Mouse (Mus musculus): ENCODE results near the gene Ttl. TPM values are rescaled to one million over a fixed set of nuclear protein-coding genes. Genes with fewer than 3 reads are reported as not detected.

Gene Ttl
- 10 to 100 TPM; 10.1 to 13.4 TPM for total RNA-seq (2021)
- long read RNA-seq, experiment 1, full-length matches to known transcripts, result 12 of 16 reads
- long read RNA-seq, experiment 1, partial matches to known transcripts, result 1 of 16 reads
- long read RNA-seq, experiment 1, other reads (novel, unspliced or antisense), result 3 of 16 reads
- long read RNA-seq, experiment 2, full-length matches to known transcripts, result 19 of 23 reads
- long read RNA-seq, experiment 2, partial matches to known transcripts, result 1 of 23 reads
- long read RNA-seq, experiment 2, other reads (novel, unspliced or antisense), result 3 of 23 reads

GRCm38 (mm10) chr2:129065437-129066282 is at the start of gene Ttl:
Gene Ttl, plus strand, starts transcription at chr2:129065942.
- peak; percentile 82 to 85 for DNase-seq (ENCODE audit: low spot score in 2 of 2)

DNA sequence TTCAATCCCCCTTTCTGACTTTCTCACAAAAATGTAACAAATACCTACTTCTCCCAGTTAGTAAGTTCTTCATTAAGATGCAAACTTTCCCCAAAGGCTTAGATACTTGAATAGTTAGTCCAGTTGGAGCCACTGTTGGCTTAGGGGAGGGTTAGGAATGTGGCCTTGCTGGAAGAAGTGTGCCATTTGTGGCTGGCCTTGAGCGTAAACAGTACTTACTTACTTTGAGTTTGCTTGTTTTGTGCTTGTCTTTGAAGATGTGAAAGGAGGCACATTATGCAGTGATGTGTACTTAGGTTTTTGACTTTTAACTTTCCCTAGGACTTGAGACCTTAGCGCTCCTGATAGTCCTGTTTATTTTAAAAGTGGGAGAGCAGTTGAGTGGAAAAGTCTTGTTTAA is 45.6 kb upstream of the Ttl start:
- DNase-seq (ENCODE audit: low spot score in 2 of 2), result peak in 1 of 2 experiments; percentile 7

- peak in 1 of 2 experiments; percentile 12 for DNase-seq (ENCODE audit: low spot score in 2 of 2)
Measured at GRCm38 (mm10) chr2:129024820-129025219, 40.9 kb upstream of the Ttl start.

GRCm38 (mm10) chr2:129035381-129035780 is 30.4 kb upstream of the Ttl start:
- no peak for DNase-seq (ENCODE audit: low spot score in 2 of 2)

GRCm38 (mm10) chr2:129038426-129038936 is 27.3 kb upstream of the Ttl start:
- DNase-seq (ENCODE audit: low spot score in 2 of 2), result peak in 1 of 2 experiments; percentile 6

DNA sequence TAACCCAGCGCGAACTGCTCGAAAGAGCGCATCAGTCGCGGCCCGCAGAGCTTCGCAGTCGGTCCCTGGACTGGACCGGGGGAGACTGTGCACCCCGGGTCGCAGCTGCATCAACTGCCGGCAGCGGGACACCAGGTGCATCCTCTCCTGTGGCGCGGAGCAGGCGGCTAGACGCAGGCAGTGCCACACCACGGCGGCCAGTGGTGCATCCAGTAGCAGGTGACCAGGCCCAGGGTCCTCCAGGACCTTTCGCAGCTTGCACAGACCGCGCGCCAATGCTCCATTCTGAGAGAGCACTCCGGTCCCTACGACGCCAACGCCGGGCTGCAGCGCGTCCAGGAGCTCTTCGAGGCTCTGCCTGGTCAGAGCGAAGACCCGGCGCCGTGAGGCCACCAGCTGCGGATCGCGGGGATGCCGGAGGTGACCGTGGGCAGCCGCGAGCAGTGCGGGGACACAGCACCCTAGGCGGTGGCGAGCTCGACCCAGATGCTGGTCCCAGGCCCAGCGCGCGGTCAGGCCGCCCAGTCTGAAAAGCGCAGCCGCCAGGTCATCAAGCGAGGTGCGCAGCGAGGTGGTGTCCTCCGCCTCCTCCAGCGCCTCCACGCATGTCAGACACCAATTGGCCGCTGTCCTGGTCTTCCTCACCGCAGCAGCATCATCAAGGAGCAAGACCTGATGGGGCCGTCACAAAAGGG is 26.7 kb upstream of the Ttl start:
- peak in 1 of 2 experiments; percentile 3 for DNase-seq (ENCODE audit: low spot score in 2 of 2)

DNA sequence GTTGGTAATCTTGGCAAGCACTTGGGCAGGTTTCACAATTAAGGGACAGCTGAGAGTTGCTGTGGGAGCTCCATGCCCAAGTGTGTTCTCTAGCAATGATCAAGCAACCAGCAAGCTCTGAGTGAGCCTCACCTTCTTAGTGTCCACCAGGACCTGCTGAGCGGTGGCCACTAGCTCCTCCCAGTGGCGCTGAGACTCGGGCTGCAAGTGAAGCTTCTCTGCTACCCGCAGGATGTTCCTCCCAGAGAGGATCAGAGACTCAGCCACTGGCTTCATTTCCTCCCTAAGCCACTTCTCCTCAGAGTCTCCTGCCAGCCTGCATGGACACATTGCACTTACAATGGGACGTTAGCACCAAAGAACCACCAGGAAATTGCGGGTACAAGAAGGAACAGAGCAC is 25.2 kb upstream of the Ttl start:
- DNase-seq (ENCODE audit: low spot score in 2 of 2), result no peak

- peak; percentile 22 to 40 for DNase-seq (ENCODE audit: low spot score in 2 of 2)
Measured at GRCm38 (mm10) chr2:129046172-129046845, 19.4 kb upstream of the Ttl start.

DNA sequence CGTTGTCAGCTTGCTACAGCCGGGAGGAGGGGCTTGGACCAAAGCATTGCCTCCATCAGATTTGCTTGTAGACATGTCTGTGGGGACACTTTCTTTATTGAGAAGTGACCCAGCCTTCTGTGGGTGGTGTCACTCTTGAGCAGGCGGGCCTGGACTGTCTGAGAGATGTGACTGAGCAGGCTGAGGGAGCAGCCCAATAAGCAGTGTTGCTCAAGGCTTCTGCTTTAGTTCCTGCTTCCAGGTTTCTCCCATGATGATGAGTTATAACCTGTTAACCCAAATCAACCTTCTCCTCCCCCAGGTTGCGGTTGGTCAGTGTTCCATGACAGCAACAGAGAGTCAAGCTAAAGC is 18.9 kb upstream of the Ttl start:
- no peak for DNase-seq (ENCODE audit: low spot score in 2 of 2)

GRCm38 (mm10) chr2:129047811-129048210 is 17.9 kb upstream of the Ttl start, which contains the start of gene Vinac1:
Gene Vinac1, minus strand, starts transcription at chr2:129048172.
- DNase-seq (ENCODE audit: low spot score in 2 of 2), result no peak

DNA sequence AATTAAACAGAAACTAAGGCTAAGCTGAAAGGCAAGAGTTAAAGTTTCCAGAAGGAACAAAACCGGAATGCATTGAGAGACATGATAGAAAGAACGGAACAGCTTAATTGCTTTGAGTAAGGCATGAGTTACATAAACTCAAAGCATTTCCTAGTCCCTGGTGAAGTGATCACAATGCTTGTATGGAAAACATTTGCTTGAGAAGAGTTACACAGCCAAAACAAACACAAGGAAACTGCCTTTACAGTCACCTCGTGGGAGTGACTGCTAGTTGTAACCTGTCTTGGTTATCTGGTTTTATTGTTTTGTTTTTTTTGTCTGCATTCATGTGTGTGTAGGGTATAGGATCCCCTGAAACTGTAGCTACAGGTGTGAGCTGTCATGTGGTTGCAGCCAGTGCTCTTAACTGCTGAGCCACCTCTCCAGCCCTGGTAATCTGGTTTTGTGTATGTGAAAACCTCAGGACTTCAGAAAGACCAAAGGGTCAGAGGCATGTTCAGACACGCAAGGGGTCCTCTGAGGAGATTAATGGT is 13.2 kb upstream of the Ttl start:
- DNase-seq (ENCODE audit: low spot score in 2 of 2), result no peak

DNA sequence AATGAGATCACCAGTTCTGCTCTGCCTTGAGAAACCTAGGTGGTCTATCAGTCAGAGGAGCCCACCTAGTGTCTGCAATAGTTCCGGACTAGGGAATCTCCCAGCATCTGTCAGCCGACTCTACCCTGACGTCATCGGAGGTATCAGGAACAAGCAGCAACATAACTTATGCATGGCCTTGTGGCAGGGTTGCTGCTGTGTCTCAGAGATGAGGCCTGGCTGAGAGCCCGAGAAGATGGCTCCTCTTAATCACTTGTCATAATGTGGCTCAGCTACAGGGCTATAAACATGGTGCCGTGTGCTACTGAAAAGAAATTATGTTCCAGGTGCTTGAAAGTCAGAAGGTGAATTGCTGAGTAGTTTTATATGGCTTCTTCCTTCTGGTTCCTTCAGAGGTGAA is 10.0 kb upstream of the Ttl start:
- no peak for DNase-seq (ENCODE audit: low spot score in 2 of 2)

DNA sequence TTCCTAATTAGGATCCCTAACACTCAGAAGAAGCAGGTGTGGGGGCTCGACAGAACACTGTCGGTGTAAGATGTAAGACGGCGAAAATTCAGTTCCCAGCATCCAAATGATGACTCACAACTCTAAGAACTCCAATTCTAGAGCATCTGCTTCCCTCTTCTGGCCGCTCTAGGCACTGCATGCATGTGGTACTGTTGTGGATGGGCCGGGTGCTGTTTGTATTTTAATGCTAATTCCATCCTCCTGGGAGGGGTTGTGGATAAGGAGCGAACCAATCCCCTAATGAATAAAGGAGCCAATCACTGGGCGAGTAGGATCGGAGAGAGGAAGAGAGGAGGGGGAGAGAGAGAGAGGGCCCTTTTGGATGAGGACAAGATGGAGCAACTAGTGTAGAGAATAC is 9.1 kb upstream of the Ttl start:
- peak in 1 of 2 experiments; percentile 39 for DNase-seq (ENCODE audit: low spot score in 2 of 2)

- no peak for DNase-seq (ENCODE audit: low spot score in 2 of 2)
Measured at GRCm38 (mm10) chr2:129057256-129057655, 8.5 kb upstream of the Ttl start.

GRCm38 (mm10) chr2:129057920-129058361 is 7.8 kb upstream of the Ttl start:
- no peak for DNase-seq (ENCODE audit: low spot score in 2 of 2)

DNA sequence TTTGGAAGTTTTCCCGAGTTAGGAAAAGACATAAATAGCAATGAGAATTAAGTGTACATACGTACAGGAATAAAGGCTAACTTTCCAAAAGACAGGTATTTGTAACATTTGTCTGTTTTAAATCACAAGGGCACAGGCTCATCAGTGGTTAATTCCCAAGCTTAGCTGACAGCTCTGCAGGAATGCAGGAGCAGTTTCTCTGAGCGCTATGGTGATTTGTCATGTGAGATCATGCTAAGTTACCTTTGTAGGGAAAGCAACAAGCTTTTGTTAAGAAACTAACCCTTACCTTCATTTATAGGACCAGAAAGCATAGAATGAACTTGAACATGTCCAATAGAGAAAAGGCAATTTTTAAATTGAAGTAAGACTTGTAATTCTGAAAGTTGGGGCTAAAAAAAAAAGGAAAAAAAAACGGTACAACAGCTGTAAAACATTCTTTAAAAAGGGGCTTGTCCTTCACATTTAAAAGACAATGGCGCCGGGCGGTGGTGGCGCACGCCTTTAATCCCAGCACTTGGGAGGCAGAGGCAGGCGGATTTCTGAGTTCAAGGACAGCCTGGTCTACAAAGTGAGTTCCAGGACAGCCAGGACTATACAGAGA is 4.2 kb upstream of the Ttl start:
- DNase-seq (ENCODE audit: low spot score in 2 of 2), result no peak

DNA sequence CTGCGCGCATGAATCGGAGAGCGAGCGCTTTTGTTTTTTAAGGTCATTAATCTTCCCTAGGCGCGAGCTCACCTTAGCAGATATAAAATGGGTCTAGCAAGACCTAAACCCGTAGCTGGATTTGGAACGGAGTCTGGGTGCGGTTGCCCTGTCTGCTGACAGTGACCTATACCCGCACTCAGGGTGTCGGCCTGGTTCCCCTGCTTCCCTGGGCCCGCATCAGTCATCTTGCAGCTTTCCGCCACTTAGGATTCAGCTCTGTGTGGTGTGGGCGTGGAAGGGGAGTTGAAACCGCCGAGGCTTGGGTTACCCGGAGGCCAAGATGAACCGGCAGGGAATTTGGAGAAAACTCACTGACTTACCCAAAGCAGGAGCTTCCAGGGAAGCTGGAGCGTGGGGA is 584 bp downstream of the Ttl start:
- DNase-seq (ENCODE audit: low spot score in 2 of 2), result peak; percentile 41 to 56

DNA sequence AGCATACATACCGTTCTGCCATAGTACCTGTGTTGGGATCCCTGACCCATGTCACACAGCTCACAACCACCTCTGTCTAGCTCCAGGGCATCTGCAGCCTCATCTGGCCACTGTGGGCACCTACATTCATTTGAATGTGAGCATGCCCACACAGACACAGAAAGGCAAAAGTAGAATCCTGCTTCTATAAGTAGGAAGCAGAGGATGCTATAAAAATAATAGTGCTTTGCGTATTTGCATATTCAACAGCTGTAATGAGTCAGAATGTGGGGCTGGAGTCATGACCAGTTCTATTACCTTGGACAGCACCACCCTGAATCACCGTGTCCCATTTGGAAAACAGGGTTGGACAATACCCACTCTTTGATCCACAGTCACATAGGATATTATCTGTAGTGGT is 4.6 kb downstream of the Ttl start:
- DNase-seq (ENCODE audit: low spot score in 2 of 2), result no peak

GRCm38 (mm10) chr2:129078313-129078712 is 12.6 kb downstream of the Ttl start:
- DNase-seq (ENCODE audit: low spot score in 2 of 2), result no peak

DNA sequence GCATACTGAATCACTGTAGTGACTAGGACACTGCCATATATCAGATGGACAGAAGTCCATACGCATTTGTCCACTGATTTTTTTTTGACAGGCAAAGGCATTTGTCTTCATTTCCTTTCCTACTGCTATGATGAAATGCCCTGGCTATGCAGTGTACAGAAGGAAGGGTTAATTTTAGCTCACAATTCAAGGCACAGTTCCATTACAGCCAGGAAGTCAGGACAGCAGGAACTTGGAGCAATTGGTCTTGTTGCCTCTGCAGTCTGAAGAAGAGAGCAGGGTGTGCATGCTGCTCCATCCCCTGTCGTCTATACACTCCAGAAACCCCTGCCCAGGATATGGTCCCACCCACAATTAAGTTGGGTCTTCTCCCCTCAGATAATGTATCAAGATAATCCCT is 13.5 kb downstream of the Ttl start:
- DNase-seq (ENCODE audit: low spot score in 2 of 2), result no peak
